In genomic region chr6:82383556-82383955, GRCm38 (mm10) we compare ENCODE assay signal across 32 mouse cellular contexts. TPM values are rescaled to one million over a fixed set of nuclear protein-coding genes. Genes with fewer than 3 reads are reported as not detected.
DNase-seq lines count a peak whose midpoint lies in the region; ATAC-seq and TF ChIP-seq lines count a peak whose summit lies in the region.
"Had no signal": no experiment of that assay in that cellular context is flagged by ENCODE, and none has a peak within 500 bp of the region (broad histone marks: within the 10 kb centered on the region; RNA-seq: fewer than 3 reads in every experiment).

No protein-coding gene starts in this region.

- 0 out of 2 replicates have a peak, but pooled peaks have one; percentile 7 for TF ChIP-seq CTCF in cerebellum, adult 2 months (IDR thresholded peaks at IDR 0.05; ENCODE audit: borderline replicate concordance, insufficient read depth, low read depth, low read length)
- TF ChIP-seq CTCF in lung, embryonic 14.5 days (IDR thresholded peaks at IDR 0.05; ENCODE audit: low read depth), result peak; percentile 24
- TF ChIP-seq CTCF in lung, adult 2 months (IDR thresholded peaks at IDR 0.05; ENCODE audit: insufficient read depth, low read length), result no peak
- no peak; a peak in 1 of 6 replicates for TF ChIP-seq CTCF in MEL (IDR thresholded peaks at IDR 0.05 in 2 of 3, conservative IDR thresholded peaks at IDR 0.05 in 1 of 3; ENCODE audit: control insufficient read depth in 1 of 3, insufficient read depth in 1 of 3, low read depth in 2 of 3, low read length in 3 of 3, poor library complexity in 1 of 3, severe bottlenecking in 1 of 3)

- H3K4me3 ChIP-seq in cerebellum, adult 2 months (replicated peaks; ENCODE audit: insufficient read depth, low read depth, low read length), result no peak overlapping the region
- no peak overlapping the region for H3K4me3 ChIP-seq in lung, embryonic 14.5 days (ENCODE audit: low read depth, low read length)
- no peak overlapping the region for H3K4me3 ChIP-seq in lung, adult 2 months (replicated peaks; ENCODE audit: extremely low read depth, low read depth, low read length)
- H3K4me3 ChIP-seq in MEL (ENCODE audit: control insufficient read depth in 1 of 2, insufficient read depth in 1 of 2, low read depth in 2 of 2, low read length in 2 of 2), result no peak overlapping the region
- H3K4me3 ChIP-seq in hindbrain, embryonic 12.5 days, result no peak overlapping the region
- H3K4me3 ChIP-seq: forebrain, embryonic 13.5 days; heart, adult 2 months; layer of hippocampus, adult 2 months; liver, embryonic 12.5 days; lung, embryonic 15.5 days; megakaryocyte, embryonic 14.5 days; midbrain, embryonic 13.5 days; neural tube, embryonic 12.5 days; stomach, embryonic 15.5 days had no signal

- no peak for DNase-seq in cerebellum, adult 2 months
- DNase-seq in cerebellum, postnatal 4 days (ENCODE audit: low spot score in 2 of 2), result no peak
- DNase-seq in lung, embryonic 14.5 days, result no peak
- no peak for DNase-seq in lung, adult 2 months
- peak; percentile 3 for DNase-seq in MEL (ENCODE audit: low read depth, low spot score)
- no peak for DNase-seq in spleen, postnatal 4 days (ENCODE audit: low spot score in 2 of 2)
- DNase-seq in left cerebral cortex, adult 9 months (ENCODE audit: low spot score in 2 of 2), result no peak
- DNase-seq: adrenal gland, adult 8-10 months; cerebellum, adult 18-20 months; cerebellum, postnatal 25 days; gastrocnemius, postnatal 36 days; heart, adult 2 months; kidney, postnatal 25 days; lung, postnatal 36 days; right cerebral cortex, postnatal 14 days; spleen, adult 18-20 months; thymus, adult 18-20 months; thymus, postnatal 4 days had no signal

- H3K9me3 ChIP-seq in lung, embryonic 14.5 days (ENCODE audit: low read depth, low read length), result no peaks in the 10 kb centered on the region
- H3K9me3 ChIP-seq in MEL (replicated peaks; ENCODE audit: insufficient read depth, low read length), result no peaks in the 10 kb centered on the region
- H3K9me3 ChIP-seq in hindbrain, embryonic 12.5 days (replicated peaks), result no peaks in the 10 kb centered on the region; the same call in 1 of the 2 replicates
- H3K9me3 ChIP-seq: forebrain, embryonic 13.5 days; lung, embryonic 15.5 days; midbrain, embryonic 13.5 days; neural tube, embryonic 12.5 days; stomach, embryonic 15.5 days had no signal

- no peaks in the 10 kb centered on the region for H3K4me1 ChIP-seq in cerebellum, adult 2 months (ENCODE audit: control insufficient read depth, insufficient read depth, low read length)
- no peaks in the 10 kb centered on the region for H3K4me1 ChIP-seq in lung, embryonic 14.5 days (ENCODE audit: insufficient read depth)
- no peaks in the 10 kb centered on the region for H3K4me1 ChIP-seq in lung, adult 2 months (ENCODE audit: control insufficient read depth, insufficient read depth, low read length)
- no peaks in the 10 kb centered on the region for H3K4me1 ChIP-seq in MEL (ENCODE audit: control insufficient read depth in 1 of 2, insufficient read depth in 2 of 2, low read length in 2 of 2)
- H3K4me1 ChIP-seq in hindbrain, embryonic 12.5 days, result no peaks in the 10 kb centered on the region
- H3K4me1 ChIP-seq: forebrain, embryonic 13.5 days; liver, embryonic 12.5 days; lung, embryonic 15.5 days; megakaryocyte, embryonic 14.5 days; midbrain, embryonic 13.5 days; neural tube, embryonic 12.5 days; stomach, embryonic 15.5 days had no signal

- no peak for ATAC-seq in lung, embryonic 14.5 days (ENCODE audit: insufficient read depth)
- ATAC-seq in hindbrain, embryonic 12.5 days (ENCODE audit: low FRiP score), result no peak
- ATAC-seq: activated CD4-positive, CD25-positive, alpha-beta regulatory T cell, adult 4 months; forebrain, embryonic 13.5 days; hindbrain, embryonic 16.5 days; intestine, embryonic 16.5 days; liver, embryonic 12.5 days; midbrain, embryonic 13.5 days had no signal

- 89% methylated on average over 5 of the region's 5 CpGs for WGBS in cerebellum, adult 2 months
- 91% methylated on average over 5 of the region's 5 CpGs for WGBS in lung, embryonic 14.5 days
- 89% methylated on average over 5 of the region's 5 CpGs for WGBS in lung, adult 2 months
- 91% methylated on average over 5 of the region's 5 CpGs for WGBS in hindbrain, embryonic 12.5 days

- no peaks in the 10 kb centered on the region for H3K36me3 ChIP-seq in lung, embryonic 14.5 days (ENCODE audit: insufficient read depth)
- no peaks in the 10 kb centered on the region for H3K36me3 ChIP-seq in MEL (ENCODE audit: control insufficient read depth in 1 of 2, insufficient read depth in 2 of 2, low read length in 2 of 2)
- no peaks in the 10 kb centered on the region for H3K36me3 ChIP-seq in hindbrain, embryonic 12.5 days
- H3K36me3 ChIP-seq: liver, embryonic 12.5 days; lung, embryonic 15.5 days; midbrain, embryonic 13.5 days; neural tube, embryonic 12.5 days; stomach, embryonic 15.5 days had no signal

- no peak for TF ChIP-seq POLR2A in cerebellum, adult 2 months (IDR thresholded peaks at IDR 0.05; ENCODE audit: borderline replicate concordance, insufficient read depth, low read length)
- no peak for TF ChIP-seq POLR2A in lung, adult 2 months (IDR thresholded peaks at IDR 0.05; ENCODE audit: borderline replicate concordance, extremely low read depth, low read depth, low read length)
- no peak for TF ChIP-seq POLR2A in MEL (IDR thresholded peaks at IDR 0.05; ENCODE audit: control insufficient read depth in 1 of 2, insufficient read depth in 1 of 2, low read depth in 1 of 2, low read length in 2 of 2, poor library complexity in 1 of 2)

- TF ChIP-seq EP300 in MEL (IDR thresholded peaks at IDR 0.05; ENCODE audit: low read depth in 1 of 2, low read length in 2 of 2), result no peak

- peak; percentile 1 for TF ChIP-seq RAD21 in MEL (IDR thresholded peaks at IDR 0.05; ENCODE audit: low read depth, low read length)

- H3K79me2 ChIP-seq in MEL (ENCODE audit: control insufficient read depth, insufficient read depth, low read length, poor library complexity), result no peaks in the 10 kb centered on the region

- H3K4me2 ChIP-seq in lung, embryonic 14.5 days, result no peak overlapping the region
- H3K4me2 ChIP-seq in hindbrain, embryonic 12.5 days (replicated peaks), result no peak overlapping the region
- H3K4me2 ChIP-seq: forebrain, embryonic 13.5 days; liver, embryonic 12.5 days; lung, embryonic 15.5 days; midbrain, embryonic 13.5 days; neural tube, embryonic 12.5 days; stomach, embryonic 15.5 days had no signal

- H3K9ac ChIP-seq in lung, embryonic 14.5 days, result no peak overlapping the region
- no peak overlapping the region for H3K9ac ChIP-seq in MEL (ENCODE audit: control insufficient read depth, low read depth, low read length, poor library complexity, severe bottlenecking)
- H3K9ac ChIP-seq in hindbrain, embryonic 12.5 days, result no peak overlapping the region
- H3K9ac ChIP-seq: forebrain, embryonic 13.5 days; liver, embryonic 12.5 days; lung, embryonic 15.5 days; midbrain, embryonic 13.5 days; neural tube, embryonic 12.5 days; stomach, embryonic 15.5 days had no signal

- no peaks in the 10 kb centered on the region for H3K27me3 ChIP-seq in cerebellum, adult 2 months (ENCODE audit: control insufficient read depth, insufficient read depth, low read length)
- H3K27me3 ChIP-seq in lung, embryonic 14.5 days (ENCODE audit: insufficient read depth, low read length), result no peaks in the 10 kb centered on the region
- no peaks in the 10 kb centered on the region for H3K27me3 ChIP-seq in MEL (ENCODE audit: control insufficient read depth in 1 of 2, insufficient read depth in 2 of 2, low read length in 2 of 2)
- H3K27me3 ChIP-seq in hindbrain, embryonic 12.5 days, result no peaks in the 10 kb centered on the region
- H3K27me3 ChIP-seq: forebrain, embryonic 13.5 days; liver, embryonic 12.5 days; lung, embryonic 15.5 days; megakaryocyte, embryonic 14.5 days; midbrain, embryonic 13.5 days; neural tube, embryonic 12.5 days; stomach, embryonic 15.5 days had no signal

- no peak overlapping the region for H3K27ac ChIP-seq in cerebellum, adult 2 months (ENCODE audit: insufficient read depth, low read length)
- H3K27ac ChIP-seq in lung, embryonic 14.5 days (ENCODE audit: low read depth), result no peak overlapping the region
- no peak overlapping the region for H3K27ac ChIP-seq in MEL (ENCODE audit: control insufficient read depth, low read depth, low read length)
- no peak overlapping the region for H3K27ac ChIP-seq in hindbrain, embryonic 12.5 days
- H3K27ac ChIP-seq: forebrain, embryonic 13.5 days; heart, adult 2 months; layer of hippocampus, adult 2 months; liver, embryonic 12.5 days; lung, embryonic 15.5 days; midbrain, embryonic 13.5 days; neural tube, embryonic 12.5 days; stomach, embryonic 15.5 days had no signal

TF ChIP-seq in MEL, 35 proteins besides CTCF, POLR2A, EP300 and RAD21:
- no peak for TF ChIP-seq TAL1 (IDR thresholded peaks at IDR 0.05; ENCODE audit: low read length)
- TF ChIP-seq SMC3 (IDR thresholded peaks at IDR 0.05; ENCODE audit: low read depth, low read length), result peak; percentile 9; the same call in 1 of the 2 replicates

RNA-seq across cellular contexts. Expression of gene Tacr1, which starts 18.6 kb away (rescaled TPM):
- polyA plus RNA-seq in cerebellum, adult 2 months (2012; rRNA removed), result 1.2 and 1.4 TPM in 2 replicates
- 1.0 and 1.1 TPM in 2 replicates for polyA plus RNA-seq in lung, embryonic 14.5 days (2014; fragmentation: Nextera tagmentation; extraction: Ambion mirVana)
- 0.17 and 0.26 TPM in 2 replicates for polyA plus RNA-seq in lung, adult 2 months (2012; rRNA removed)
- not detected in 2 replicates for total RNA-seq in MEL (2012; rRNA removed)
- not detected for polyA plus RNA-seq in MEL (2012; ENCODE audit: insufficient read depth in 1 of 2, insufficient read length in 2 of 2, low read depth in 1 of 2, low replicate concordance in 2 of 2, missing spikeins in 1 of 2)
- polyA plus RNA-seq in hindbrain, embryonic 12.5 days (2016; fragmentation: Nextera tagmentation; extraction: Ambion mirVana), result 2.7 and 2.8 TPM in 2 replicates
- total RNA-seq: adrenal gland, adult 8-10 months; gastrocnemius, adult 18-20 months; gastrocnemius, postnatal 36 days; heart, adult 2 months; hematopoietic stem cell, adult 5-6 weeks had no signal
- polyA plus RNA-seq: activated CD4-positive, CD25-positive, alpha-beta regulatory T cell, adult 4 months; liver, embryonic 12.5 days had no signal

Comparison
In these comparisons a context has a peak if more than half of its experiments do, and no peak if none do; other contexts are left out.
1. CTCF ChIP-seq: peak in cerebellum, adult 2 months (single experiment) and lung, embryonic 14.5 days (single experiment); none in lung, adult 2 months (single experiment) and MEL (0 of 3).